Mouse (Mus musculus) megakaryocyte, embryonic 14.5 days (primary cell): Measurements from ENCODE around the gene Pde11a.

Source experiments
- FLI1 ChIP-seq: IDR thresholded peaks from 2 replicates; pipeline ENCODE4 v1.6.1; 2012; ENCODE audit warnings: low read length, inconsistent platforms, mixed read lengths
- GATA1 ChIP-seq: IDR thresholded peaks from 3 replicates; pipeline ENCODE4 v1.6.1; 2012; ENCODE audit warnings: mixed read lengths, low read length, inconsistent platforms, borderline replicate concordance

DNA sequence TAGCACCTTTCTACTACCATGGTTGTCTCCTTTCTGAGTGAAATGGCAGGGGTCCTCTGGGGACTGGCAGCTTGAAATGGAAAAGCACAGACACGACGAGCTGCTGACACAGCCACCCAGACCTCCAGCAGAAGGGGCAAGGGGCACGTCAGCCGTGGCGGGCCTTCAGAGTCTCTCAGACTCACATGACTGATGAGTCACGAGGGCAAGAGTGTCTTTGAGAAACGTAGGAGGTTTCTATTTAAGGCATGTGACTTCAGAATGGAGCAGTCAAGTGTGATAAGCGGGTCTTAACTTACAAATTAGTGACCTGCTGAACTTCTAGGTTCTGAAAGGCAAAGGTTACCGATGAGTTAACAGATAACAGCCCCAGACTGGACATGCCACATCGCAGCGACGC is 340.8 kb downstream of the Pde11a start:
- TF ChIP-seq GATA1: no peak
- no peak for TF ChIP-seq FLI1
